Mouse (Mus musculus): ENCODE measurements at regions not wholly inside any gene's neighbourhood (a gene's known extent, or its start where the extent isn't known, plus 50 kb on each side); places are given as distances from the start of the nearest gene placed in this dataset.

- TF ChIP-seq CTCF (conservative IDR thresholded peaks at IDR 0.05; ENCODE audit: low read length) (no peak), POU5F1 (IDR thresholded peaks at IDR 0.05; ENCODE audit: borderline replicate concordance, low read length) (no peak)
Observed at GRCm38 (mm10) chr12:65944251-65944650, 339.9 kb downstream of the Rpl10l start.

Data from E14TG2a.4 (cell line).